Mouse (Mus musculus) forebrain, embryonic 16.5 days (tissue): ENCODE results near the gene Ola1. TPM values are rescaled to one million over a fixed set of nuclear protein-coding genes. Genes with fewer than 3 reads are reported as not detected.

Experiments
- ATAC-seq: fragments of 200-750 bp; cut with Nextera tagmentation; 2 replicates; pipeline ENCODE4 v1.8.0; 2017; ENCODE audit warnings: mild to moderate bottlenecking, moderate library complexity
- H3K27ac ChIP-seq: fragments of 300-500 bp; sonication (generic); 2 replicates; pipeline ENCODE4 v1.5.1; 2014; ENCODE audit warnings: low read length, control low read depth
- H3K27me3 ChIP-seq: fragments of 300-500 bp; sonication (generic); replicated peaks from 2 replicates; pipeline ENCODE4 v1.6.1; 2014; ENCODE audit warnings: low read length; ENCODE audit not compliant: control insufficient read depth, insufficient read depth
- H3K36me3 ChIP-seq: fragments of 300-500 bp; sonication (generic); 2 replicates; pipeline ENCODE4 v1.6.1; 2014; ENCODE audit not compliant: control insufficient read depth, insufficient read depth
- H3K4me1 ChIP-seq: fragments of 300-500 bp; sonication (generic); replicated peaks from 2 replicates; pipeline ENCODE4 v1.6.1; 2014; ENCODE audit warnings: low read length; ENCODE audit not compliant: control insufficient read depth, insufficient read depth
- H3K4me2 ChIP-seq: fragments of 300-500 bp; sonication (generic); 2 replicates; pipeline ENCODE4 v1.6.1; 2014; ENCODE audit warnings: mild to moderate bottlenecking, low read length, control low read depth
- H3K4me3 ChIP-seq: fragments of 300-500 bp; sonication (generic); replicated peaks from 2 replicates; pipeline ENCODE4 v1.5.1; 2014; ENCODE audit warnings: mild to moderate bottlenecking, low read length, control low read depth
- H3K9ac ChIP-seq: fragments of 300-500 bp; sonication (generic); replicated peaks from 2 replicates; pipeline ENCODE4 v1.6.1; 2014; ENCODE audit warnings: low read depth, low read length, control low read depth
- H3K9me3 ChIP-seq: fragments of 300-500 bp; sonication (generic); 2 replicates; pipeline ENCODE4 v1.6.1; 2016; ENCODE audit warnings: low read length; ENCODE audit not compliant: control insufficient read depth
- WGBS: fragments of 180-500 bp; shearing (Covaris S2); extraction: QIAGEN DNeasy Blood & Tissue Kit; methylation state at CpG from one replicate; pipeline ENCODE4 v1.1.7; 2014; 5-methylcytosine and 5-hydroxymethylcytosine counted together
- polyA plus RNA-seq: library from polyadenylated mRNA; unstranded; fragments of >200 nt; fragmentation: Nextera tagmentation; extraction: Ambion mirVana; gene quantifications from 2 replicates; pipeline ENCODE4 v1.2.1, GENCODE M21; 2015

Ola1 gene
- 98.5 and 105 TPM in 2 replicates for polyA plus RNA-seq

GRCm38 (mm10) chr2:73218913-73219312, at the start of gene Ola1:
TSS of gene Ola1 (minus strand) at chr2:73218924.
- H3K27ac ChIP-seq = no peak within 1 kb of the TSS
- H3K27me3 ChIP-seq = no peaks in the 10 kb centered on the region
- no peak for ATAC-seq
- H3K4me3 ChIP-seq = no peak within 1 kb of the TSS
- no peak within 1 kb of the TSS for H3K4me2 ChIP-seq
- no peak within 1 kb of the TSS for H3K9ac ChIP-seq
- H3K4me1 ChIP-seq = peaks cover 4% of the 10 kb centered on the region; the same call in 1 of the 2 replicates
- WGBS = 88% methylated on average over 5 of the region's 5 CpGs
- H3K9me3 ChIP-seq = no peaks in the 10 kb centered on the region
- H3K36me3 ChIP-seq = no peaks in the 10 kb centered on the region

- Histone ChIP-seq H3K9me3 (no peaks in the 10 kb centered on the region), H3K9ac (peak overlapping the region; percentile 43), H3K4me1 (peaks cover 41% of the 10 kb centered on the region), H3K27ac (peak overlapping the region; percentile 55), H3K36me3 (no peaks in the 10 kb centered on the region), H3K27me3 (peaks cover 32% of the 10 kb centered on the region), H3K4me3 (peak overlapping the region; percentile 20), H3K4me2 (peak overlapping the region; percentile 41)
- no peak for ATAC-seq
- WGBS = under 1% methylated on average over 12 of the region's 12 CpGs
Measured at GRCm38 (mm10) chr2:73268281-73268680, 49.6 kb upstream of the Ola1 start.

GRCm38 (mm10) chr2:73267818-73268217, 49.1 kb upstream of the Ola1 start:
- Histone ChIP-seq H3K4me2 (peak overlapping the region; percentile 41), H3K4me3 (no peak overlapping the region; the same call in 1 of the 2 replicates), H3K9ac (peak overlapping the region; percentile 43; the same call in 1 of the 2 replicates), H3K27ac (no peak overlapping the region), H3K9me3 (no peaks in the 10 kb centered on the region), H3K36me3 (no peaks in the 10 kb centered on the region), H3K4me1 (peaks cover 38% of the 10 kb centered on the region), H3K27me3 (peaks cover 32% of the 10 kb centered on the region)
- WGBS = 4% methylated on average over 4 of the region's 4 CpGs
- ATAC-seq = no peak

GRCm38 (mm10) chr2:73267231-73267630, 48.5 kb upstream of the Ola1 start:
- no peak for ATAC-seq
- Histone ChIP-seq H3K4me1 (peaks cover 38% of the 10 kb centered on the region), H3K9me3 (no peaks in the 10 kb centered on the region), H3K36me3 (no peaks in the 10 kb centered on the region), H3K9ac (no peak overlapping the region), H3K4me3 (no peak overlapping the region), H3K27me3 (peaks cover 32% of the 10 kb centered on the region), H3K27ac (no peak overlapping the region), H3K4me2 (no peak overlapping the region)
- 8% methylated on average over 3 of the region's 3 CpGs for WGBS

- 55% methylated on average over 1 of the region's 1 CpGs for whole genome bisulfite sequencing
- Histone ChIP-seq H3K27ac (no peak overlapping the region), H3K4me2 (no peak overlapping the region), H3K4me1 (peaks cover 35% of the 10 kb centered on the region), H3K36me3 (no peaks in the 10 kb centered on the region), H3K9ac (no peak overlapping the region), H3K27me3 (peaks cover 36% of the 10 kb centered on the region), H3K4me3 (no peak overlapping the region), H3K9me3 (no peaks in the 10 kb centered on the region)
- no peak for ATAC-seq
Measured at GRCm38 (mm10) chr2:73266623-73267022, 47.9 kb upstream of the Ola1 start.

GRCm38 (mm10) chr2:73266011-73266410, 47.3 kb upstream of the Ola1 start:
- Histone ChIP-seq H3K9me3 (peaks cover 2% of the 10 kb centered on the region; the same call in 1 of the 2 replicates), H3K27ac (no peak overlapping the region), H3K27me3 (peaks cover 32% of the 10 kb centered on the region), H3K4me2 (no peak overlapping the region), H3K9ac (no peak overlapping the region), H3K4me1 (peaks cover 29% of the 10 kb centered on the region), H3K36me3 (no peaks in the 10 kb centered on the region), H3K4me3 (no peak overlapping the region)
- 5% methylated on average over 5 of the region's 5 CpGs for WGBS
- no peak for ATAC-seq

- Histone ChIP-seq H3K9ac (no peak overlapping the region), H3K4me3 (peak overlapping the region; percentile 45)
Measured at GRCm38 (mm10) chr2:73264611-73265195, 46.0 kb upstream of the Ola1 start.

GRCm38 (mm10) chr2:73263794-73264610, 45.3 kb upstream of the Ola1 start:
- Histone ChIP-seq H3K4me1 (peaks cover 16% of the 10 kb centered on the region), H3K9ac (0 out of 2 replicates have a peak overlapping the region, but pooled peaks have one; percentile 36), H3K4me3 (peak overlapping the region; percentile 45), H3K27me3 (peaks cover 27% of the 10 kb centered on the region), H3K27ac (no peak overlapping the region), H3K36me3 (no peaks in the 10 kb centered on the region), H3K4me2 (peak overlapping the region; percentile 65), H3K9me3 (peaks cover 3% of the 10 kb centered on the region; the same call in 1 of the 2 replicates)
- WGBS = under 1% methylated on average over 38 of the region's 38 CpGs
- peak; percentile 45; the same call in 1 of the 2 replicates for ATAC-seq

More at GRCm38 (mm10) chr2:73264611-73265195, 46.0 kb upstream of the Ola1 start:
- ATAC-seq = no peak
- peaks cover 27% of the 10 kb centered on the region for H3K27me3 ChIP-seq
- peaks cover 3% of the 10 kb centered on the region; the same call in 1 of the 2 replicates for H3K9me3 ChIP-seq
- H3K4me1 ChIP-seq = peaks cover 18% of the 10 kb centered on the region
- WGBS = 4% methylated on average over 11 of the region's 11 CpGs
- H3K36me3 ChIP-seq = no peaks in the 10 kb centered on the region
- H3K27ac ChIP-seq = no peak overlapping the region
- peak overlapping the region; percentile 65 for H3K4me2 ChIP-seq

GRCm38 (mm10) chr2:73263172-73263765, 44.5 kb upstream of the Ola1 start:
- Histone ChIP-seq H3K36me3 (no peaks in the 10 kb centered on the region), H3K27me3 (peaks cover 25% of the 10 kb centered on the region), H3K4me2 (peak overlapping the region; percentile 65), H3K4me1 (peaks cover 16% of the 10 kb centered on the region), H3K4me3 (peak overlapping the region; percentile 45), H3K27ac (no peak overlapping the region), H3K9me3 (peaks cover 3% of the 10 kb centered on the region; the same call in 1 of the 2 replicates), H3K9ac (no peak overlapping the region)
- no peak for ATAC-seq
- WGBS = 6% methylated on average over 16 of the region's 16 CpGs
